Mouse (Mus musculus): ENCODE measurements around the gene Dusp6. TPM values are rescaled to one million over a fixed set of nuclear protein-coding genes. Genes with fewer than 3 reads are reported as not detected.
A peak's percentile ranks its signal among the peaks of the same experiment; 100 is the strongest.

The Dusp6 gene
- polyA plus RNA-seq, 1 experiment from 2014 or later: 40.7 TPM

DNA sequence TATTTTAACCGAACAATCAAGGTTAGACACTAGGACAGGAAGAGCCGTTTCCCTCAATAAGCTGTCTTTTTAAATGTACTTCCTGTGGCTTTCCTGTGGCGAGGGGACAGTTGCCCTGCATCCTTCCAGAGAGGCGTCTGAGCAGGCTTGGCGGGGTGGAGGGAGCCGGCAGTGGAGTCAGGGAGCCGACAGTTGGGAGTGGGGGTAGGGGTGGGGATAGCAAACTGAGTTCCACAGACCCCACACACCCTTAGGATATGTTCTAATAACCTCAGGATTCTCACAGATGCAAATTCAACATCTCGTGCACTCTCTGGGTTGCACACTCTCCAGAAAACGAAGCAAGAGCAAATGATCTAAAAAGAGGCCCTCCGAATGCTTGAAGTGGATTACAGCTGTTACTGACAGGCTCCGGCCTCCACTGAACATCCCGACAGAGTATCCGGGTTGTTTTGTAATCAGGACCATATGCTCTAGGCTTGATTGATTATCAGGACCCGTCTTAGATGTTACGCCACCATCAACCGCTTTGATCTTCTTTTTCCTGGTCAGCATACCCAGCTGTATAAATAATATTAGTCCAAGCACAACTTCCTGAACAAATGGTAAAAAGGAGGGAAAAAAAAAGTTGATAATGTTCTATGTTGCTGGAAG is 33.9 kb upstream of the Dusp6 start:
- no peaks in the 10 kb centered on the region for H3K27me3 ChIP-seq (replicated peaks; ENCODE audit: control insufficient read depth, insufficient read depth, low read length)
- peak overlapping the region; percentile 20 for H3K4me2 ChIP-seq (ENCODE audit: low read length)
- peak; percentile 54 for DNase-seq (ENCODE audit: low spot score)
- no peak overlapping the region for H3K4me3 ChIP-seq (ENCODE audit: low read depth, low read length)
- peak overlapping the region; percentile 40; the same call in 1 of the 2 replicates for H3K27ac ChIP-seq (ENCODE audit: low read depth)
- WGBS: 22% methylated on average over 16 of the region's 16 CpGs
- H3K4me1 ChIP-seq (replicated peaks; ENCODE audit: control insufficient read depth, insufficient read depth, low read length): peaks cover 10% of the 10 kb centered on the region; the same call in 1 of the 2 replicates
- no peak for ATAC-seq (replicated peaks; ENCODE audit: low FRiP score, low TSS enrichment, low read depth)
- H3K36me3 ChIP-seq (ENCODE audit: control insufficient read depth, insufficient read depth, low read length): no peaks in the 10 kb centered on the region
- no peaks in the 10 kb centered on the region for H3K9me3 ChIP-seq (ENCODE audit: control insufficient read depth, low read length)
- no peak overlapping the region for H3K9ac ChIP-seq (ENCODE audit: low read length)

DNA sequence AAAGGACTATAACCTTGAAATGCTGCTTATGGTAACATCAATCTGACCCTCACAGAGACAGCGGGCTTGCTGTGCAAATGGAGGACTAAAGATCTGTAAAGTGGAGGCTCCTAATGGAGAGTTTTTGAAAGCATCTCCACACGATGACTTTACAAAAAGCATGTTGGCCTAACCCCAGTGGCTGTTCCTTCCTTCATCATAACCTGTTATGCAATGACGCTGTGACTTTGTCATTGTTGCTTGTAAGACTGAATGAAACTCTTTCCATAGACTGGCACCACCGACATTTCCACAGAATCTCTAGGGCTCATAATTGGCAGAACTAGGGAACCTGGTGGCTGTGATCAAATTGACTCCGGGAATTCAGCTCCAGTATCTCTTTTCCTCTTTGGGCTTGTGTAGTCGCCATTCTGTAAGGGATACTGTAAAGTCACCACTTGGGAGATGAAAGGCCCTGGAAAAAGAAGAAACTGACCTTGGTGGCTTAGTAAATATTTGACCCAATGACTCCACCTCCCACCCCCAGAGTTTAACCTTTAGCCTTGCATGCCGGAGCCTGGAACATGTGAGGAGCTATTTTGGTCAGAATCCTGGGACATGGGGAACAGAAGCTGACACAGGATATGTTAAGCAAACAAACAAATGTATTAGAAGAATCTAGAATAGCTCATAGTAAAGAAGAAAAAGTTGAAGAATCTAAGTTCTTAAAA is 30.4 kb upstream of the Dusp6 start:
- WGBS: 69% methylated on average over 7 of the region's 7 CpGs

DNA sequence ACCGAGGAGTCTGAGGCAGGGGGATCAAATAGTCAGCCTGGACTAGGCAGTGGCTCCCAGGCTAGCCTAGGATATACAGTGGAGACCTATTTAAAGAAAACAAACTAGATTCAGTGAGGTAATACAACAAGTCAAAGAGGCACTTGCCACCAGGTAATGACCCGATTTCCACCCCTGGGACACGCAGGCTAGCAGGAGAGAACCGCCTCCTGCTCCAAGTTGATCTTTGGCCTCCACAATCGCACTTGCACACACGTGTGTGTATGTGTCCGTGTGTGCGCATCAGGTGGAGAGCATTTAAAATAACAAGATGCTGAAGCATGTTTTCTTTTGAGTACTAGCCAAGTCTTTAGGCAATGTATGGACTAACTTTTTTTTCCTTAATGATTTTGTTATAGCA is 28.7 kb upstream of the Dusp6 start:
- DNase-seq (ENCODE audit: low spot score): no peak
- H3K36me3 ChIP-seq (ENCODE audit: control insufficient read depth, insufficient read depth, low read length): no peaks in the 10 kb centered on the region
- no peak overlapping the region for H3K4me2 ChIP-seq (ENCODE audit: low read length)
- H3K9me3 ChIP-seq (ENCODE audit: control insufficient read depth, low read length): no peaks in the 10 kb centered on the region
- ATAC-seq (replicated peaks; ENCODE audit: low FRiP score, low TSS enrichment, low read depth): no peak
- no peak overlapping the region for H3K9ac ChIP-seq (ENCODE audit: low read length)
- no peak overlapping the region for H3K4me3 ChIP-seq (ENCODE audit: low read depth, low read length)
- H3K27ac ChIP-seq (ENCODE audit: low read depth): no peak overlapping the region
- no peaks in the 10 kb centered on the region for H3K4me1 ChIP-seq (replicated peaks; ENCODE audit: control insufficient read depth, insufficient read depth, low read length)
- 90% methylated on average over 8 of the region's 8 CpGs for WGBS
- H3K27me3 ChIP-seq (replicated peaks; ENCODE audit: control insufficient read depth, insufficient read depth, low read length): no peaks in the 10 kb centered on the region

More for the DNA sequence above, 30.4 kb upstream of the Dusp6 start:
- H3K4me2 ChIP-seq (ENCODE audit: low read length): no peak overlapping the region
- ATAC-seq (replicated peaks; ENCODE audit: low FRiP score, low TSS enrichment, low read depth) (no peak), DNase-seq (ENCODE audit: low spot score) (no peak)
- H3K4me3 ChIP-seq (ENCODE audit: low read depth, low read length): no peak overlapping the region
- H3K9ac ChIP-seq (ENCODE audit: low read length): no peak overlapping the region
- peaks cover 9% of the 10 kb centered on the region; the same call in 1 of the 2 replicates for H3K4me1 ChIP-seq (replicated peaks; ENCODE audit: control insufficient read depth, insufficient read depth, low read length)
- no peaks in the 10 kb centered on the region for H3K27me3 ChIP-seq (replicated peaks; ENCODE audit: control insufficient read depth, insufficient read depth, low read length)
- H3K9me3 ChIP-seq (ENCODE audit: control insufficient read depth, low read length): no peaks in the 10 kb centered on the region
- no peaks in the 10 kb centered on the region for H3K36me3 ChIP-seq (ENCODE audit: control insufficient read depth, insufficient read depth, low read length)
- H3K27ac ChIP-seq (ENCODE audit: low read depth): no peak overlapping the region

DNA sequence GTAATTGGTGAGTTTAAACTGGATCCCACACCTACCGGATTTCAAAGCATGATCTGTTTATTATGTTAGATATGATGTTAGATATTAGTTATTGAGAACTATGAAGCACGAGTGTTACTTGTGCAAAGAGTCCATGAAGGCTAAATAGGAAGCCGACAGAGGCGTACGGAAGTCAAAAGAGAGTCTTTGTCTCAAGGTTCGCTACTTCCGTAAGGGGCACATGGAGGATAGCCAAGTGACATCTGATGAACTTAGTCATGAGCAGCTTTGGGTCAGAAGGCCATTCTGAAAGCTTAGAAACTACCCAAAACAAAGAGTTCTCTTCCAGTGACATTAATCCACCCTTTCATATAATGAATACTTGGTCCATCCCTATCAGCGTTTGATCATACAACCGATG is 27.9 kb upstream of the Dusp6 start:
- no peak for ATAC-seq (replicated peaks; ENCODE audit: low FRiP score, low TSS enrichment, low read depth)
- Histone ChIP-seq H3K4me3 (ENCODE audit: low read depth, low read length) (no peak overlapping the region), H3K4me1 (replicated peaks; ENCODE audit: control insufficient read depth, insufficient read depth, low read length) (no peaks in the 10 kb centered on the region), H3K27me3 (replicated peaks; ENCODE audit: control insufficient read depth, insufficient read depth, low read length) (no peaks in the 10 kb centered on the region), H3K36me3 (ENCODE audit: control insufficient read depth, insufficient read depth, low read length) (no peaks in the 10 kb centered on the region), H3K27ac (ENCODE audit: low read depth) (no peak overlapping the region), H3K9me3 (ENCODE audit: control insufficient read depth, low read length) (no peaks in the 10 kb centered on the region), H3K9ac (ENCODE audit: low read length) (no peak overlapping the region), H3K4me2 (ENCODE audit: low read length) (no peak overlapping the region)
- no peak for DNase-seq (ENCODE audit: low spot score)
- WGBS: 93% methylated on average over 9 of the region's 9 CpGs

DNA sequence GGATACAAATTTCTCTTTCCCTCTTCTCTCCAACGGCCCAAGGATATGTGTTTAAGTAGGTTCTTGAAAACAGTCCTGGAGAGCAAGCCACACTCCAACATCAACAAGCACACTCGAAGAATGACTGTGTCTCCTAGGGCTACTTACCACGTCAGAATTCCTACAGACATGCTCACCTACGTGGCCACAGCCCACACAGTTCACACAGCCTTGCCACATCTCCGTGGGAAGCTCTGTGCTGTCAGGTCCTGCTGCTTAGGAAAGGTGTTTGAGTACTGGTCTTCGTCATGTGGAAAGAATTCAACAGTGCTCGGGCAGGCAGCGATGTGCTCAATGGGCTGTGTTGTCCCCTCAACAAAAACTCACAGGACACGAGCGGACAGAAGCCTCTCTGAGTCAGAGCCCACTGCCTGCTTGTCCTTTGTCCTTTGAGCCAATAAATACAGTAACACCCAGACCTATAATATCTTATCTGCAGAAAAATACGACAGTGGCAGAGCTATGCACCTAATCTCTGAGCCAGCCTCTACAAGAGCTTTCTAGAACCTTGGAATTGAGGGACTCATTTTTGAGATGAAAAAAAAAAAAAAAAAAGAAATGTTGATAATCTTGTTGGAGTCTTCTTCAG is 25.7 kb upstream of the Dusp6 start:
- no peak for DNase-seq (ENCODE audit: low spot score)
- H3K9ac ChIP-seq (ENCODE audit: low read length): no peak overlapping the region
- 61% methylated on average over 11 of the region's 11 CpGs for WGBS
- H3K4me3 ChIP-seq (ENCODE audit: low read depth, low read length): no peak overlapping the region
- no peak overlapping the region for H3K4me2 ChIP-seq (ENCODE audit: low read length)
- peaks cover 7% of the 10 kb centered on the region; the same call in 1 of the 2 replicates for H3K4me1 ChIP-seq (replicated peaks; ENCODE audit: control insufficient read depth, insufficient read depth, low read length)
- no peaks in the 10 kb centered on the region for H3K36me3 ChIP-seq (ENCODE audit: control insufficient read depth, insufficient read depth, low read length)
- no peaks in the 10 kb centered on the region for H3K9me3 ChIP-seq (ENCODE audit: control insufficient read depth, low read length)
- H3K27me3 ChIP-seq (replicated peaks; ENCODE audit: control insufficient read depth, insufficient read depth, low read length): no peaks in the 10 kb centered on the region
- ATAC-seq (replicated peaks; ENCODE audit: low FRiP score, low TSS enrichment, low read depth): no peak
- H3K27ac ChIP-seq (ENCODE audit: low read depth): no peak overlapping the region

DNA sequence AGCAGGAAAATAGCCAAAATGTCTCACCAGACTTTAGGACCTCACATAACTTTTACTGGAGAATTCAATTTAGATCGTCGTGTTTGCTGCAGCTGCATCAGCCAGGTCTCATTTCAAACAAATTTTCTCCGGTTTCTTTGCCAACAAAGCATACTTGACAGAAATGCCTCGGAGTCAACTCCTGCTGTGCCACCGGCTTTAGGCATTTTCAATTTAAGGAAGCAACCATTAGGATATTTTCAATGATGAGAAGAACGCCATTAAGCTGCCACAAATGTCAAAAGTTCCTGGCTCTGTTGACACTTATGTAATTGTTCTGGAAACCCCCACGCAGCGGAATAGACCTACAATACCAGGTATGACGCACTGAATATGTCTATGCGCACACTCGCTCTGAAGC is 24.5 kb upstream of the Dusp6 start:
- Histone ChIP-seq H3K27ac (ENCODE audit: low read depth) (no peak overlapping the region), H3K4me3 (ENCODE audit: low read depth, low read length) (no peak overlapping the region), H3K9me3 (ENCODE audit: control insufficient read depth, low read length) (no peaks in the 10 kb centered on the region), H3K36me3 (ENCODE audit: control insufficient read depth, insufficient read depth, low read length) (no peaks in the 10 kb centered on the region), H3K9ac (ENCODE audit: low read length) (no peak overlapping the region), H3K4me2 (ENCODE audit: low read length) (no peak overlapping the region), H3K27me3 (replicated peaks; ENCODE audit: control insufficient read depth, insufficient read depth, low read length) (no peaks in the 10 kb centered on the region), H3K4me1 (replicated peaks; ENCODE audit: control insufficient read depth, insufficient read depth, low read length) (peaks cover 11% of the 10 kb centered on the region; the same call in 1 of the 2 replicates)
- ATAC-seq (replicated peaks; ENCODE audit: low FRiP score, low TSS enrichment, low read depth) (no peak), DNase-seq (ENCODE audit: low spot score) (no peak)
- 86% methylated on average over 11 of the region's 11 CpGs for WGBS

DNA sequence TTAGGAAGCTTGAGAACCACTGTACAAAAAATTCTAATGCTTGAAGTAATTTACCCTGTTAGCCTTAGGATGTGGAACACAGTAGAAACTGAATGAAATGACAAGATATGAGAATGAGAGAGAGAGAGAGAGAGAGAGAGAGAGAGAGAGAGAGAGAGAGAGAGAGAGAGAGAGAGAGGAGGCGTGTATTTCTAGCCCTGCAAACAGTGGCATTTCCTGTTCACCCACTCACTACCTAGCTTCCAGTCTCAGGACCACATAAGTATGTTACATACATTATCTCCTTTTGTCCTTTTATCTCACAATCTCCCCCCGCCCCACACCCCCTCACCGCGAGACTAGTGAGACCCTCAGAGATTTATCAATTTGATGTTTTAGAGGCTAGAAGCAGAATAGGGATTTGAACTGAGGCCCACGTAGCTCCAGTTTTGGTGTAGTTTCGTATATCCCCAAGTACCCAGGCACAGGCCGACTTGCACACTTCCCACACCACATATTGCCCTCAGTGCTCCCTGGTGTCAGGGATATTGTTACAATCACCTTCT is 21.7 kb upstream of the Dusp6 start:
- Histone ChIP-seq H3K36me3 (ENCODE audit: control insufficient read depth, insufficient read depth, low read length) (no peaks in the 10 kb centered on the region), H3K27ac (ENCODE audit: low read depth) (no peak overlapping the region), H3K27me3 (replicated peaks; ENCODE audit: control insufficient read depth, insufficient read depth, low read length) (no peaks in the 10 kb centered on the region), H3K4me1 (replicated peaks; ENCODE audit: control insufficient read depth, insufficient read depth, low read length) (peaks cover 21% of the 10 kb centered on the region; the same call in 1 of the 2 replicates), H3K9me3 (ENCODE audit: control insufficient read depth, low read length) (no peaks in the 10 kb centered on the region), H3K4me2 (ENCODE audit: low read length) (no peak overlapping the region), H3K9ac (ENCODE audit: low read length) (no peak overlapping the region), H3K4me3 (ENCODE audit: low read depth, low read length) (no peak overlapping the region)
- DNase-seq (ENCODE audit: low spot score): no peak
- no peak for ATAC-seq (replicated peaks; ENCODE audit: low FRiP score, low TSS enrichment, low read depth)
- WGBS: 76% methylated on average over 7 of the region's 7 CpGs

DNA sequence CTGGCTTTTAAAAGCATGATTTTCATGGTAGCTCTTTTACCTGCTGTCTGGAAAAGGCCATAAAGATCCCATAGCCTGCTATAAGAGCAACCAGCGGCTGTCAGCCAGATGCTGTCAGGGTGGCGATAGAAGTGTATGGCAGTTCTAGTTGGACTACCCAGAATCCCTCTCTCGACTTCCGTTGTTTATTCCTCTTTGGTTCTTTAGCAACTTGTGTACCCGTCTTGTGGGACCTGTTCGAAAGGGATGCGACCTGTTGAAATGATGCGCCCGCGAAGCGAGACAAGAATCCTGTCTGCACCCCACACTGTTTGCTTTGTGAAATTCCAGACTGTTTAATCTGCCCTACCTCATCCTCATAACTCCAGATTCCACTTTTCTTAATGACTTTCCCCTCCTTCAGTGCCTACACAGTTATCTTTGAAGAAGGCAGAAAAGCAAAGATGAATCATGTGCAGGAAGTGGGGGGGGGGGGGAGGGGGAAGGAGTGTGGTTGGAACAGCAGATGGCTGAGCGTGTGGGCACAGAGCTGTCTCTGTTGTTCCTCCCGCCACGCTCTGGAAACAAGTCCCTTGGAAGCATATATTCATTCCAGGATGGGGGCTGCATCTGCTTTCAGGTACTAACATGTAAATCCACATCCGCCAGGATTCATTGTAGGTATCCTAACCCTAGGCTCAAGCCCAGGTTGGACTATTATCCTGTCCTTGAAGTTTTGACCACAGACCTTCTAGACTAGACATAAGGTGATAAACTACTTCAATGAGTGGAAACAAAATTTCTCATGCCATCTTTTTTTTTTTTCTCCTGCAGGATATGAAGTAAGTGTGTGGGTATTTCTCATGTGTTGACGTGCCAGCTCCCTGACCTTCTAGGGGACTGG is 21.0 kb upstream of the Dusp6 start:
- H3K4me3 ChIP-seq (ENCODE audit: low read depth, low read length): no peak overlapping the region
- H3K27me3 ChIP-seq (replicated peaks; ENCODE audit: control insufficient read depth, insufficient read depth, low read length): no peaks in the 10 kb centered on the region
- no peak overlapping the region for H3K4me2 ChIP-seq (ENCODE audit: low read length)
- no peak overlapping the region for H3K9ac ChIP-seq (ENCODE audit: low read length)
- ATAC-seq (replicated peaks; ENCODE audit: low FRiP score, low TSS enrichment, low read depth) (no peak), DNase-seq (ENCODE audit: low spot score) (no peak)
- peaks cover 21% of the 10 kb centered on the region; the same call in 1 of the 2 replicates for H3K4me1 ChIP-seq (replicated peaks; ENCODE audit: control insufficient read depth, insufficient read depth, low read length)
- WGBS: 26% methylated on average over 16 of the region's 16 CpGs
- 0 out of 2 replicates have a peak overlapping the region, but pooled peaks have one; percentile 10 for H3K27ac ChIP-seq (ENCODE audit: low read depth)
- H3K36me3 ChIP-seq (ENCODE audit: control insufficient read depth, insufficient read depth, low read length): no peaks in the 10 kb centered on the region
- H3K9me3 ChIP-seq (ENCODE audit: control insufficient read depth, low read length): no peaks in the 10 kb centered on the region
